Mouse (Mus musculus) urinary bladder, adult 18-20 months (tissue): ENCODE data around the gene Zfp324.
"Not testable (repeated sequence)": the region's sequence is repeated elsewhere in the genome, so short reads cannot be mapped to it uniquely, and the experiment has no call there.

Experiments used
- DNase-seq, 2 experiments: peaks; one replicate each; pipeline ENCODE4 v3.0.0; 2022; ENCODE audit warnings: low spot score in 2 of 2, mixed read lengths in 2 of 2

The Zfp324 gene

GRCm38 (mm10) chr7:12965678-12966091, at the start of gene Zfp324:
Gene Zfp324 (plus strand): TSS chr7:12965838.
- DNase-seq: peak; percentile 72 to 89

- not testable (repeated sequence) for DNase-seq
These were observed 45.1 kb upstream of the Zfp324 start for GRCm38 (mm10) chr7:12920495-12920894.

- no peak for DNase-seq
These were observed 44.3 kb upstream of the Zfp324 start for GRCm38 (mm10) chr7:12921318-12921704.

- peak; percentile 95 to 98 for DNase-seq
These were observed 43.8 kb upstream of the Zfp324 start, which contains the start of gene Rps5 for GRCm38 (mm10) chr7:12921705-12922465. Gene Rps5 (plus strand): TSS chr7:12922290.

- DNase-seq: no peak
These were observed 42.9 kb upstream of the Zfp324 start for GRCm38 (mm10) chr7:12922729-12923128.

- DNase-seq: no peak
These were observed 39.3 kb upstream of the Zfp324 start for GRCm38 (mm10) chr7:12926316-12926715.

GRCm38 (mm10) chr7:12927191-12927680, 38.4 kb upstream of the Zfp324 start, which contains the start of gene Rnf225:
Gene Rnf225 (plus strand): TSS chr7:12927416.
- peak; percentile 78 to 82 for DNase-seq

- DNase-seq: peak in 1 of 2 experiments; percentile 43
These were observed 37.7 kb upstream of the Zfp324 start for GRCm38 (mm10) chr7:12927693-12928589.

GRCm38 (mm10) chr7:12933615-12934140, 32.0 kb upstream of the Zfp324 start:
- DNase-seq: no peak

- no peak for DNase-seq
These were observed 30.8 kb upstream of the Zfp324 start for GRCm38 (mm10) chr7:12934808-12935207.

GRCm38 (mm10) chr7:12937254-12937803, 28.3 kb upstream of the Zfp324 start:
- not testable (repeated sequence) for DNase-seq

GRCm38 (mm10) chr7:12940599-12940998, 25.0 kb upstream of the Zfp324 start:
- DNase-seq: no peak

GRCm38 (mm10) chr7:12943488-12943887, 22.1 kb upstream of the Zfp324 start:
- DNase-seq: no peak

GRCm38 (mm10) chr7:12949032-12949871, 16.4 kb upstream of the Zfp324 start:
- peak; percentile 69 to 92 for DNase-seq

- DNase-seq: no peak
These were observed 15.8 kb upstream of the Zfp324 start for GRCm38 (mm10) chr7:12949872-12950229.

- no peak for DNase-seq
These were observed 10.7 kb upstream of the Zfp324 start for GRCm38 (mm10) chr7:12954896-12955295.

GRCm38 (mm10) chr7:12957511-12957910, 8.1 kb upstream of the Zfp324 start:
- no peak for DNase-seq

- no peak for DNase-seq
These were observed 6.7 kb upstream of the Zfp324 start for GRCm38 (mm10) chr7:12958948-12959347.

GRCm38 (mm10) chr7:12959718-12960117, 5.9 kb upstream of the Zfp324 start:
- DNase-seq: no peak

GRCm38 (mm10) chr7:12961511-12962141, 4.0 kb upstream of the Zfp324 start:
- peak in 1 of 2 experiments; percentile 31 for DNase-seq
